Mouse (Mus musculus) heart, postnatal 36 days (tissue): ENCODE results near the gene Pax5. TPM values are rescaled to one million over a fixed set of nuclear protein-coding genes. Genes with fewer than 3 reads are reported as not detected.
A peak's percentile ranks its signal among the peaks of the same experiment; 100 is the strongest.

ENCODE experiments used
- DNase-seq, 2 experiments: peaks; one replicate each; pipeline ENCODE4 v3.0.0; 2021 to 2022
- intact Hi-C: fragments of 180-260 bp; cut with DNase I; formaldehyde crosslinking; loops from one replicate; pipeline ENCODE4 v1.15.1; 2025
- total RNA-seq, 2 experiments: library from RNA; stranded (reverse); gene quantifications; 2 replicates each; pipeline ENCODE4 v1.2.3; 2021

The Pax5 gene
- total RNA-seq, 2 experiments from 2014 or later, result 0.72 to 0.73 TPM

DNA sequence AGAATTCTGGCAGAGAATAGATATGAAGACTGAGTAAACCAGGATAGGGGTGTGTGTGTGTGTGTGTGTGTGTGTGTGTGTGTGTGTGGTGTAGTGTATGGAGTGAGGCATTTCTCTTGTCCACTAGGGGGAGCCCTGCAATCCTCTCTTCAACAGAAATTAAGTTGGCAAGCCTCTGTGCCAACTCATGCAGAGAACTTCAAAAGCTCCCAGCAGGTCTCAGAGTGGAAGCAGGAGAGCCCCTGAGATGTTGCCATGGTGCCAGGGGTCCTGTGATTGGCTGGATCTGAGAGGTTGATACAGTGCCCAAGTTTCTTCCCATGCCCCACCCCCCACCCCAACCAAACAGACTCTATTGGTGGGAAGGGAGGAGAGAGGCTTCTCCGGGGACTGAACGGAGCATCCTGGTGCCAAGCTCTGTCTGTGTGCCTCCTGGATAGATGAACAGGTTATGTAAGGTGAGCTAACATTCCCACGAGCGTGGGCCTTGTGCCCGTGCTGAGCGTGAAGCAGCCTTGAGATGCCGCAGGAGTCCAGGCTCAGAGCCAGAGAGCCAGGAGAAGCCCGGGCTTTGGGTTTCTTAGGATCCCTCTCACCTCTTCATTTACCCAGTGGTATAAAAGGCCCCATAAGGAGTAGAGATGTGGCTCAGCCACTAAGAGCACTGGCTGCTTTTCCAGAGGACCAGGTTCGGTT lies 153.6 kb downstream of the Pax5 start:
- intact Hi-C loops, result no loop called here
- DNase-seq, result no peak

GRCm38 (mm10) chr4:44555576-44555975 lies 154.7 kb downstream of the Pax5 start:
- intact Hi-C loops, result no loop called here
- DNase-seq, result no peak

DNA sequence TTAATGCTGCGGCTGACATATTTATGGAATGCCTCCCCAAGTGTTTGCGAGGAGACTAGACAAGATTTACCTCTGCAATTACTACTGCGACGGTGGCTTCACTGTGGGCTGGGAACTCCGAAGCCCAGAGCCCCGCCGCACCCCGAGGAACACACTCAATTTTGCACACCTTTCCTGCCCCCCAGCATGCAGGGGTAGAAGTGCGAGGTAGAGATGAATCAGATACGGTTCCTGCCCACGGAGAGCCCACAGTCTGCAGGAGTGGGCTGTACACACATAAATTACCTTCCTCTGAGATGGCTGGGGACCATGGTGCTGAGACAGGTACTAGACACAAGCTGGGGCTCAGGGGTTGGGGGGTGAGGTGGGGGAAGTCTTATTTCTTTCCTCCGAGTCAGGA lies 158.8 kb downstream of the Pax5 start:
- no peak for DNase-seq
- intact Hi-C loops, result no loop called here

- intact Hi-C loops, result no loop called here
- DNase-seq, result no peak
Measured at GRCm38 (mm10) chr4:44549029-44549428, 161.3 kb downstream of the Pax5 start.

- no peak for DNase-seq
- intact Hi-C loops, result no loop called here
Measured at GRCm38 (mm10) chr4:44545669-44546068, 164.6 kb downstream of the Pax5 start.

DNA sequence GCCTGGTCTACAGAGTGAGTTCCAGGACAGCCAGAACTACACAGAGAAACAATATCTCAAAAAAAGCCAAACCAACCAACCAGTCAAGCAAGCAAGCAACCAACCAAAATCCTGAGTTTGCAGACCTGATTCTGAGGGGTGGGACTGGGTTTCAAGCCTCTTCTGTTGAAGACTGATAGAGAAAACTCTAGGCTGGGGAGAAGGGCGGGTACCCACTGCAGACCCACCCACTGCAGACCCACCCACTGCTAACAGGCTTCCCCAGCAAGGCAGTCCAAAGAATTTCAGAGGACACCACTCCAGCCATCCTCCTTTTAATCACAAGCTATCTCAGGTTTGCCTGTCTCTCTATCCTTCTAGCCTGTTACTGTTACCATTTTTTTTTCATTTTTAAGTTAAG lies 165.8 kb downstream of the Pax5 start:
- no peak for DNase-seq
- intact Hi-C loops, result no loop called here

DNA sequence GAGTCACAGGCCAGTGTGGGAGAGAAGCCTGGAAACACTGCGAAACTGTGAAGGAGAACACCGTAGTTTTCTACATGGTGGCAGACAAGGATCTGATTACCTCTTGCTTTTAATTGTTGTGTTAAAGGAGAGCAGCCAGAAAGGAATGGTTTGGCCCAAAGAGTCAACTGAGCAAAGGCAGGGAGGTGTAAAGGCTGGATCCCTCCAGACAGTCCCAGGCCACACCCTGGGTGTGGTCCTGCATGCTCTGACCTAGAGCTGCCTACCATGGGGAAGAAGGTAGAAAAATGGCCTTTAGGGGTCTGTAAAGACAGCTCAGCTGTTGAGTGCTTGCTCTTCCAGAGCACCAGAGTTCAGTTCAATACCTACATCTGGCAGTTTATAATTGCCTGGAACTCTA lies 166.4 kb downstream of the Pax5 start:
- intact Hi-C loops, result no loop called here
- no peak for DNase-seq

GRCm38 (mm10) chr4:44542101-44542500 lies 168.2 kb downstream of the Pax5 start:
- DNase-seq, result no peak
- intact Hi-C loops, result no loop called here

GRCm38 (mm10) chr4:44538488-44538887 lies 171.8 kb downstream of the Pax5 start:
- no peak for DNase-seq
- intact Hi-C loops, result no loop called here

DNA sequence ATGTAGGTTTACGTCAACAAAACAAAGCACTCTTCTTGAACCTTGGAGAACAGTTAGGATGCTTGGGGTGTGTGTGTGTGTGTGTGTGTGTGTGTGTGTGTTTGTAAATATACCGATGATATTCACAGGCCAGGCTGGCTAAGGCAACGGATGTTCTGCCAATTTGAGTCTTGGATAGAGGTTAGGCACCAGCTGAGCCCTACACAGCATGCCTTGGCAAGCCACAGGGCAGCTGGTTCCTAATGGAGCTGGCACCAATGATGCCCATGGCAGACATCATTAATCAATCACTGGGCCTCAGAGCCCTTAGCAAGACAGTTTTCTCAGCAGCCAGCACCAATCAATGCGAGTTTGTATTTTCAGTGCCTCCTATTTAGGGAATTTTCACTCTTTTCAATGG lies 173.5 kb downstream of the Pax5 start:
- intact Hi-C loops, result no loop called here
- DNase-seq, result no peak

DNA sequence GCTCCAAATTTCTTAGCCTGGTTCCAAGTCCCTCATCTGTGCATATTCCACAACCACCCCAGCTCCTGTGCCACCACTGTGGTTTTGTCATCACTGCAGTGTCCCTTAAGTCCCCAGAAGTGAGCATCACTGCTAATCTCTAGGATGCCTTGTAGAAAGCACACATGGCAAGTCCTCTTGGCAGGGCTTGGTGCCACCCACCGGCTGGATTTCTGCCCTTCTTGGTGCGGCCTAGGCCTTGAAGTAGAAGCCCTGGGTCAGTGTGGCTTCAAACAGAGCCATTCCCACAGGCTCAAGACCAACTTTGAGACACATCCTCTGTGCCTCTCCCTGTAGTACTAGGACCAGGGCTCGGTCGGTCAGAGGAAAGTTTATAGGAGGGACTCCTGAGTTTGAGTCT lies 174.6 kb downstream of the Pax5 start:
- no peak for DNase-seq
- intact Hi-C loops, result no loop called here

DNA sequence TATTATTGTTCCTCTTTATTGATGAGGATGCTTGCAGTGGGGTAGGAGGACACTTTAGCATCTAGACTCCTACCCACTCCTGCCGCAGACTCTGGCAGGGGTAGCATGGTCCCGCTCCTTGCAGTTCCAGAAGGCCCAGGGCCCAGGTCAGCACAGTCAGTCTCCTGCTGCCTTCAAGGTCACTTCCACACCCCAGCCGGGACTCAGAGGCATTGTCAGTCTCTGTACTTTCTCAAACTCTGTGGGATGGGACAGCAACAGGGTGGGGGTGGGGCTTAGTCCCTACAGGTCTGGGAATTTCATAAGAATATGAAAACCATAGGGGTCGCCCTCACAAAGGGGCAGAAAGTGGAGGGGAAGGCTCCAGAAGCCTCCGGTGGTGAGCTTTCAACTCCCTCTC lies 177.0 kb downstream of the Pax5 start:
- intact Hi-C loops, result no loop called here
- no peak for DNase-seq

DNA sequence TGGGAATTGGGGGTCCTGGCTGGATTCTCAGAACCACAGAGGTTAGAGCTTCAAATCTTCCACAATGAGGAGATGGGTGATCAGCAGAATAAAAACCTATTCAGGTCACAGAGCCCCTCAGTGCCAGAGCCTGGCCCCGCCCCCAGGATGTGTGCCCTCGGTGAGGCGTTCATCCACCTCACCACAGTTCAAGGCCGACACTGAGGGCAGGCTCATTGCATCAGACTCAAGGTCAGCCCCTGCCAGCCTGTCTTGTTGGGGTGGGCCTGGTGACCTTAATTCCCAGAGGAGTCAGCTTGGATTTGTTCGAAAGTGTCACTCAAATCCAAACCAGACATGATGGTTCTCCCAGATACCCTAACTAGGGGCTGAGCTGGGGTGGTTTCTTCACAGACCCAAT lies 177.6 kb downstream of the Pax5 start:
- intact Hi-C loops, result no loop called here
- no peak for DNase-seq

DNA sequence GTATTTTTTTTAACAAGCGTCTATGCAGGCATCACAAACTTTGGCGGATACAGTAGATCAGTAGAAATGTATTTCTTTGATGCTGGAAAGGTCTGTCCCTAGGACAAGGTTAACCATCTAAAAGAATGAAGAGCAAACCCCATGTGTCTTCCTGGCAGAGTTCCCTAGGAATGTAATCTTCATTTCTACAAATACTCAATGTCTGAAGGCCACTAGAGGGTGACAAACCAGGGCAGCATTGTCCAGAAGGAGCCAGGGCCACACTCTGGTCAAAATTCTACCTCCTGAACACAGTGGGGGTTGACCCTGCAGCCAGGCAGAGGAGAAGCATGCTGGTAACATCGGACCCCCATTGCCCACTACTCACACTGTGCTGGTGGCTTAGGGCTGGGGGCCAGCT lies 185.0 kb downstream of the Pax5 start:
- intact Hi-C loops, result no loop called here

GRCm38 (mm10) chr4:44518923-44519322 lies 191.4 kb downstream of the Pax5 start:
- intact Hi-C loops, result no loop called here
- no peak for DNase-seq

More for the DNA sequence above, 185.0 kb downstream of the Pax5 start:
- no peak for DNase-seq

GRCm38 (mm10) chr4:44513981-44514380 lies 196.3 kb downstream of the Pax5 start:
- no peak for DNase-seq
- intact Hi-C loops, result no loop called here

DNA sequence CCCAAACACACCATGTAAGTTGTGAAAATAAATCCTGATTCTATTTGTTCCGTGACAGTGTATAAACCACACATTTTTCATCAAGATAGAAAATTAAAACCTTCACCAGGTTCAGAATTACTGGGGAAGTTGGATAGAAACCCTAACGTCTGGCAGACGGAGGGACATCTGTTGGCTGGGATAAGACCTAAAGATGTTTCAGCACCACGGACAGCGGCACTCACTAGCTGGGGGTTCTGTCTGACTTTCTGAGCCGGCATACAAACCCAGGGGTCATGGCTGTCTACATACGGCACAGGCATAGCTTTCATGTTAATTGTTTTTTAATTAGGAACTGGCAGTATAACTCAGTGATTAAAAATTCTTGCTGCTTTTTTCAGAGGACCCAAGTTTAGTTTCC lies 198.6 kb downstream of the Pax5 start:
- DNase-seq, result peak; percentile 12 to 23
- intact Hi-C loops, result no loop called here

GRCm38 (mm10) chr4:44508386-44509226 lies 201.7 kb downstream of the Pax5 start:
- no peak for DNase-seq
- intact Hi-C loops, result no loop called here

DNA sequence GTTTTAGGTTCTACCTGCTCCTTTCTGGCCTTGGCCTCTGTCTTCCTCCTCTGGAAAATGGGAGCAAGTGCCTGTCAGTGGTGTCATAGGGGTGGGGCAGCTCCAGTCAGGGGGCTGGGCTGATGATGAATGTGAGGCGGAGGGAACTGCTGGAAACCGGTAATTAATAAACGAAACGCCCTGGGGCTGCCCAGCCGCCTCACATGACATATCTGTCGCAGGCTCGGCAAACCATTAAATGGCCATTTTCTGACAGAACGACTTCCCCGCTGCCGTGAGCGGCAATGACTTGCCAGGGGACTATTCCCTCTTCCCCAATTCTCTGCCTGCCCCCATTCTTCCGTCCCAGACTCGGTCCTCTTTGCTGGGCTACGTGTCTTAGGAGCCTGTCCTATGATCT lies 202.4 kb downstream of the Pax5 start:
- DNase-seq, result no peak

DNA sequence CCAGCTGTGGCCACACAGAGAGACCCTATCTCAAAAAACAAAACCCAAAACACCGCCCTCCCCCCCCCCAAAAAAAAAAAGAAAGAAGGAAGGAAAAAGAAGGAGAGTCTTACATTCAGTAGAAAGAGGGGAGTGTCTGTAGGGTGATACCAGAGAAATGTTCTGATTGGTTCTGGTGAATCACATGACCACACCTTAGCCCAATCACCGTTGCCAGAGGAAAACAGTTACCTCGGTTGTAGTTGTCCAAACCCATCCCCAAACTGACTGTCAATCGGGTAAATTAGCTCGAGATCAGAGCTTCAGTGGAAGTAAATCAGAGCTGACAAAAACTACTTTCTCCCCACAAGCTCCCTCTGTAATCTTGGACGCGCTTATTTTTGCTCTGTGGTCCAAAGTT lies 205.3 kb downstream of the Pax5 start:
- no peak for DNase-seq
- intact Hi-C loops, result no loop called here

More for the DNA sequence above, 202.4 kb downstream of the Pax5 start:
- intact Hi-C loops, result no loop called here

DNA sequence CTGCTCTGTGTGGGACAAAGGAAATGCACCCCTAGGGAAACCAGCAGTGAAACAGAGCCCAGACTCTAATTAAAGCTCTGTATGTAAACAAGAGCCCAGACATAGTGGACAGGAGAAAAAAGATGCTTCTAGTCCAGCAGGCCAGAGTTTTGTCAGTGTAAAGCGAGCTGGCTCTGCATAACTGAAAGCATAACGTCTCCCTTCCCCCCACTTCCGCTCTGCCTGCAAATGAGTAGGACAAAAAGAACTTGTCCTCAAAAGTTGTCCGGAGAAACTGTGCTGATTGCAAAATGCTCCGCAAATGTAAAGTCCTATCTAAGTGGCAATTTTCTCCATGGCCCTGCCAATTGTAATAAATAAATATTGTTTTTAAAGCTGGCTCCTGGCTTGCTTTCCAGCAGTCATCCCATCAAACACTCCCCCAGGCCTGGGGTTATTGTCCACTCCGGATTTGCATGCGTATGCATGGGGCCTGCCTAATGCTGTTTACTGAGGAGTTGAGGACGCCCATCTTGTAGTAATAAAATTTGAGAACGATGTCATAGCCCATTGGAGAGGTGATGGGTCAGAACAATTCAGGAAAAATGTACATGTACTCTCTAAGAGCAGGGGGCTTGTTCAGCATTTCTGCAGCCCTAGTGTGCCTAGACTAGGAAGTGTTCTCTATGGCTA lies 208.0 kb downstream of the Pax5 start:
- DNase-seq, result no peak
- intact Hi-C loops, result no loop called here

DNA sequence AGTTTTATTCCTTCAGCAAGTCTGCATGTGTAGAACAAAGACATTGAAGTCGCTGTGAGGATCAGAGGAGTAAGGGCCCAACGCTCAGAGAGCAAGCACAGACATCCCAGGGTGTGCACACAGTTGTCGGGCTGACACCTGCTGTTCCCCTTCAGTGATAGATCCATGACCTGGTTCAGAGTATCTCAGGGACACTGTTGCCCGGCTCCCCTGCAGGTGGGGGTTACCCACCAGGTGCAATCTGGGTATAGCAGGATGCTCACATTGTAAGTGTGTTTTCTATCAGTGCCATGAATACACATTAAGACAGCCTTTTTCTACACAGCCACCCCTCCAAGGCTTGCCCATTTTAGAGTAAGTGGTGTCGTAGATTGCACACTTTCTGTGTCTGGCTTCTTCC lies 212.1 kb downstream of the Pax5 start:
- no peak for DNase-seq
- intact Hi-C loops, result no loop called here
